Mouse (Mus musculus) adrenal gland, postnatal 4 days (tissue): ENCODE results near the gene Slc6a15. TPM values are rescaled to one million over a fixed set of nuclear protein-coding genes. Genes with fewer than 3 reads are reported as not detected.

Source experiments
- DNase-seq, 2 experiments: peaks; one replicate each; pipeline ENCODE4 v3.0.0; 2021 to 2022; ENCODE audit warnings: low spot score in 2 of 2, mixed read lengths in 2 of 2
- long read RNA-seq, 2 experiments: library from polyadenylated mRNA; stranded (forward); transcript quantifications; one replicate each; pipeline ENCODE4 v2.0.0; 2021
- total RNA-seq, 2 experiments: library from RNA; stranded (reverse); gene quantifications; 2 replicates each; pipeline ENCODE4 v1.2.3; 2021

The Slc6a15 gene
- 10 to 100 TPM; 10.2 to 12.9 TPM for total RNA-seq
- long read RNA-seq, experiment 1, partial matches to known transcripts, result 0 of 5 reads
- long read RNA-seq, experiment 1, other reads (novel, unspliced or antisense), result 3 of 5 reads
- long read RNA-seq, experiment 2, partial matches to known transcripts, result 2 of 18 reads
- long read RNA-seq, experiment 2, other reads (novel, unspliced or antisense), result 15 of 18 reads

GRCm38 (mm10) chr10:103367371-103368295 lies at the start of gene Slc6a15:
TSS of gene Slc6a15 (plus strand) at chr10:103367783.
- DNase-seq, result peak; percentile 4 to 7

- no peak for DNase-seq
These were observed 45.6 kb upstream of the Slc6a15 start for GRCm38 (mm10) chr10:103321941-103322340.

- no peak for DNase-seq
These were observed 44.2 kb upstream of the Slc6a15 start for GRCm38 (mm10) chr10:103323386-103323785.

- no peak for DNase-seq
These were observed 33.3 kb upstream of the Slc6a15 start for GRCm38 (mm10) chr10:103334306-103334705.

GRCm38 (mm10) chr10:103339928-103340327 lies 27.7 kb upstream of the Slc6a15 start:
- DNase-seq, result no peak

DNA sequence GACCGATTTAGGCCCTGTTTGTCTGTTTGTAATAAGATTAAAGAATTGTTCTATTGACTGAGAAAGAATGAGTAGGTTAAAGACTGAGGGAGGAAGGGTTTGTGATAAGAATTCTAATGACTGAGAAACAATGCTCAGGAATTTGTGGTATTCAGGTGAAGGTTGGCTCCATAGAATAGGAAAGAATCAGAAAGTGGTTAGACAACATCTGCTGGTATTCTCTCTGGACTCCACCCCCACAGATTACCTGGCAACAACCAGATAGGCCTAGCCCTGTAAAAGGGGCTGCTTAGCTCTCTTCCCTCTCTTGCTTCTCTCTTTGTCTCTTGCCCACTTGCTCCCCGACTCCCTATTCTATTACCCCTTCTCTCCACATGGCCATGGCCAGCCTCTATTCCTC lies 20.8 kb upstream of the Slc6a15 start:
- no peak for DNase-seq

GRCm38 (mm10) chr10:103368296-103369080 lies 905 bp downstream of the Slc6a15 start:
- DNase-seq, result no peak

DNA sequence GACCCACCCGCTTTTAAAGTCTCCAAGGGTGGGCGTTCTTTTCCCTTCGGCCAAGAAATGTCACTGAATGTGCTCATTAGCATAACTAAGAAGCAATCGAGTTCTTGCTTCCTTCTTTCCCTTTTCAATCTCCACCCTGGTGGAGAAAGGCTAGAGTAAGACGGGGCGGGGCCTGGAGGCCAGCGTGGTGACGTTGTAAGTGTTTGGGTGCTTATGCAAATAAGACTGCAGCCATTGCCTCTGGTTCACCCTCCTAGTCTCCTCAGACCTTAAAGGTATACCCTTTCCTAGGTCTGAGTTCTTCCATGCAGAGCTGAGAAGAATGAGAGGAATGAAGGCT lies 1.5 kb downstream of the Slc6a15 start:
- peak; percentile 3 to 26 for DNase-seq

DNA sequence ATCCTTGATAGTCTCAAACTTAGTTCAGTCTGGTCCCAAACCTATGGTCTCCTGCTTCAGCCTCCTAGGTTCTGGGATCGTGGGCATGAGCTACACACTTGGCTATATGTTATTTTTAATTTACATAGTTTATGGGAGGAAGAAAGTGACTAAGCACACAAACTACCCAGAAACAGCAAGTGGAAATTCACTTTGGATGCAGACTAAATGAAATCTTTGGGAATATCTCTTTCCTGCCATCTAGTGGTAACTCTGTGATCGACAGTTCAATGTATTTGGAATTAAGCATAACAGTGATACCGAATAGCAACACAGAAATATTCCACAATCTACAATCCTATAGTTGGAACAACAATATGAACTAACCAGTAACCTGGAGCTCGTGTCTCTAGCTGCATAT lies 34.6 kb downstream of the Slc6a15 start:
- no peak for DNase-seq

DNA sequence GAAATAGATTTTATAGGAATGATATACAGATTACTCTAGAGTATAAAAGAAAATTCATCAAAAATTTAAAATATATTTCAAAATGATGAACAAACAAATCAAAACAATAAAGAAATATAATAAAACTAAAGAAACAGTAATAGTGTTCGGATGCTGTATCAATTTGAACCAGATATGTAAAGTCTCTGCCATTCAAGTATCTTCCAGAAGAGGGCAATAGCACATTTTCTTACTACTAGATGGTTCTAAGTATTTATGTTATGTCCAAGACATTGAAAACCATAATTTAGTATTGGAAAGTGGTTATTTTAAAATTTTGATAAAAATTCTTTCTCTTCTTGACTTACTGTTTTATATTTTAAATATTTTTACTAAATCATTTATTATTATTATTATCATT lies 60.1 kb downstream of the Slc6a15 start:
- DNase-seq, result no peak

- DNase-seq, result no peak
These were observed 75.0 kb downstream of the Slc6a15 start for GRCm38 (mm10) chr10:103442588-103442987.

- DNase-seq, result no peak
These were observed 75.5 kb downstream of the Slc6a15 start for GRCm38 (mm10) chr10:103443070-103443469.

- DNase-seq, result no peak
These were observed 80.8 kb downstream of the Slc6a15 start for GRCm38 (mm10) chr10:103448340-103448739.

DNA sequence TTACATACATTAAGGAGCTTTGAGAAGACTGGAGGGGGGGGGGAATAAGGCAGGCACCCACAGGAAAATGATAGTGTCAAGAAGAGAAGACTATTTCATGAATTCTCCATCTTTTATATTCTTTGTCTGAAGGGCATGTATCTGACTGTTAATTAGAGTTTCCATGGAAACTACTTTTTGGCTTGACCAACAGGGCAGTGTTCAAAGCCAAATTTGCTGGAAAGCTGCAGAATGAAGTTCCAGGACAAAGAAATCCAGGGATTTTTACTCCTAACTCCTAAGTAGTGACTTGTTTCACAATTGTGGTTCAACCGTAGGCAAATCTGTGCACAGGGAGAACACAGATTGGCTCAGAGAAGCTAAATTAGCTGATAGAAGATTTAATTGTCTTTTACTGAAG lies 90.3 kb downstream of the Slc6a15 start:
- DNase-seq, result no peak

Other genes starting within 250 kb of the Slc6a15 start
- gene Lrriq1, start 131.5 kb upstream of the Slc6a15 start, total RNA-seq, result 1 to 10 TPM in 1 of 2 experiments, under 1 TPM in 1; 0.82 to 4.3 TPM